Mouse (Mus musculus): Measurements from ENCODE around the gene Mme. TPM values are rescaled to one million over a fixed set of nuclear protein-coding genes. Genes with fewer than 3 reads are reported as not detected.

Mme gene
- total RNA-seq, 2 experiments from 2014 or later: 6.0 to 14.4 TPM

- intact Hi-C loops (cut with DNase I): no loop called here
- no peak for DNase-seq (ENCODE audit: low spot score in 2 of 2)
Measured at GRCm38 (mm10) chr3:63348893-63349426, 107.6 kb downstream of the Mme start.

- intact Hi-C loops (cut with DNase I): no loop called here
- no peak for DNase-seq (ENCODE audit: low spot score in 2 of 2)
Measured at GRCm38 (mm10) chr3:63350242-63350641, 108.9 kb downstream of the Mme start.

- intact Hi-C loops (cut with DNase I): no loop called here
- DNase-seq (ENCODE audit: low spot score in 2 of 2): no peak
Measured at GRCm38 (mm10) chr3:63350704-63351103, 109.4 kb downstream of the Mme start.

GRCm38 (mm10) chr3:63351680-63352260 lies 110.4 kb downstream of the Mme start:
- DNase-seq (ENCODE audit: low spot score in 2 of 2): no peak
- intact Hi-C loops (cut with DNase I): no loop called here

GRCm38 (mm10) chr3:63359512-63359911 lies 118.2 kb downstream of the Mme start:
- DNase-seq (ENCODE audit: low spot score in 2 of 2): no peak
- intact Hi-C loops (cut with DNase I): no loop called here

- DNase-seq (ENCODE audit: low spot score in 2 of 2): no peak
- intact Hi-C loops (cut with DNase I): no loop called here
Measured at GRCm38 (mm10) chr3:63384989-63385388, 143.7 kb downstream of the Mme start.

DNA sequence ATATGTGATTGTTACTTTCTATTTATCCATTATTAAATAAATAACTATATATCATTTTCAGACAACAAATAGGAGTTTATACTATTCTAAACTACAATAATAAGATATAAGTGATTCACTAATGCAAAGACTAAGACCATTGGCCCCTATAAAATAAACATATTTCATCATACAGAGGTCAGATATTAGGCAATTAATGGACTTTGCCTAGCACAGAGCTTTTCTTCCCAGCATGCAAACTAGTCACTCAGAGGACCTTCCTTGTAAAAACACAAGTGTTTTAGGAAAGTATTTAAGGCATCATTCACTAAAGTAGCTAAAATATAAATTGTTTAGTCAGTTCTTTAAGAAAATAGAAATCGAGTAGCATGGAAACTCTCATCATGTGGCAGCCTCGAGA lies 149.4 kb downstream of the Mme start:
- DNase-seq (ENCODE audit: low spot score in 2 of 2): no peak
- intact Hi-C loops (cut with DNase I): no loop called here

- intact Hi-C loops (cut with DNase I): no loop called here
- DNase-seq (ENCODE audit: low spot score in 2 of 2): no peak
Measured at GRCm38 (mm10) chr3:63391348-63391747, 150.0 kb downstream of the Mme start.

GRCm38 (mm10) chr3:63394424-63394941 lies 153.1 kb downstream of the Mme start:
- intact Hi-C loops (cut with DNase I): no loop called here
- DNase-seq (ENCODE audit: low spot score in 2 of 2): no peak

GRCm38 (mm10) chr3:63398171-63398570 lies 156.8 kb downstream of the Mme start:
- intact Hi-C loops (cut with DNase I): no loop called here
- DNase-seq (ENCODE audit: low spot score in 2 of 2): no peak

DNA sequence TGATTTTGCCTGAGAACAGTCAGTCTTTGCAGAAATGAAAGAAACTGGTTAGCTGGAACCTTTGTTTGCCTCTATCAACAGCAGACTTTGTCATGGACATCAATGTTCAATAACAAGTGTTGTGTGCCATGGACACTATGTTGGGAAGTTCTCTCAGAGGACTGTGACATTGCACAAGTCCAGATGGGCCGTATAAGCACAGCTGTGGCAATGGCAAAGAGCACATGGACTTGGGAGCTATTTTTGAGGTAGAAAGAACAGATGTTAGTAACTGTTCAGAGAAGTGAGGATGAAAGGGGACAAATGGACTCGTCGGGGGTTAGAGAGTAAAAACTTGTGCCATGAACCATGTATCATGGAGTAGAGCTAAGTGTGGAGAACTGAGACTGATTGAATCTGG lies 165.1 kb downstream of the Mme start:
- intact Hi-C loops (cut with DNase I): loop anchor here (10.0 kb wide), 1 partner anchor 488 kb away; the partner anchor contains the start of gene Plch1
- no peak for DNase-seq (ENCODE audit: low spot score in 2 of 2)

DNA sequence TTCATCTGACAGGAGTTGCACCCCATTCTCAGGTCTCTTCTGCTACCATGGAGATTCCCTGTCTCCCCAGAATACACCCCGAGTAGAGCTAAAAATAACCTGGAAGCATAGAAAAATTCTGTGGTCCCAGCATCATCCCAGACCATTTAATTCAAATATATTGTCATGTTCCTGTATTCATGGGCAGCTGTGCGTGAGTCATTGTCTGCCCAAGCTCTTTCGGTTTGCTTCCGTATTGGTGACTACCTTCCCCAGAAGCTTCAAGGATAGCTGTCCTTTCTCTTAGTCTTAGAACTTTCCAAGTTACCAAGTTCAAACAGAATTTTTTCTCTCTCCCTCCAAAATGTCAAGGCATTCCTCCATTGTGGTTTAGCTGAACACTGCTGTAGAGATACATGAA lies 169.7 kb downstream of the Mme start:
- DNase-seq (ENCODE audit: low spot score in 2 of 2): peak in 1 of 2 experiments; percentile 72
- intact Hi-C loops (cut with DNase I): no loop called here

- no peak for DNase-seq (ENCODE audit: low spot score in 2 of 2)
- intact Hi-C loops (cut with DNase I): no loop called here
Measured at GRCm38 (mm10) chr3:63412220-63412937, 171.0 kb downstream of the Mme start.

- intact Hi-C loops (cut with DNase I): no loop called here
- DNase-seq (ENCODE audit: low spot score in 2 of 2): no peak
Measured at GRCm38 (mm10) chr3:63413046-63413911, 171.9 kb downstream of the Mme start.

DNA sequence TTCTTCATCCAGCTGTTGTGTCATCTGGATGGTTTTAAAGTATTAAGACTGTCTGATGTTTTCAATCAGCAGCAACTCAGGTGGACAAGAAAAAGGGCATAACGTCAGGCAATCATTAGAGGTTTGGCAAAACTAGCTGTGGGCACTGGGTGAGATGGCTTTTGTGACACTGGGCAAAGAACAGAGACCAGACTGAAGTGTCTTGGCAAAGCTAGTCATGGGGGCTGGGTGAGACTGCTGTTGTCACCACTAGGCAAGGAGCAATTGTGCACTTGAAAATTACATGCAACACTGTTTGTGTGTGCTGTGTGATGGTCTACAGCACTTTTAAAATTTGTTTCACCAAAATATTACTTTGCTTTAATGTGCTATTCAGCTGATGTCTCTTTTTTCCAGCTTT lies 175.9 kb downstream of the Mme start:
- intact Hi-C loops (cut with DNase I): no loop called here
- DNase-seq (ENCODE audit: low spot score in 2 of 2): no peak

DNA sequence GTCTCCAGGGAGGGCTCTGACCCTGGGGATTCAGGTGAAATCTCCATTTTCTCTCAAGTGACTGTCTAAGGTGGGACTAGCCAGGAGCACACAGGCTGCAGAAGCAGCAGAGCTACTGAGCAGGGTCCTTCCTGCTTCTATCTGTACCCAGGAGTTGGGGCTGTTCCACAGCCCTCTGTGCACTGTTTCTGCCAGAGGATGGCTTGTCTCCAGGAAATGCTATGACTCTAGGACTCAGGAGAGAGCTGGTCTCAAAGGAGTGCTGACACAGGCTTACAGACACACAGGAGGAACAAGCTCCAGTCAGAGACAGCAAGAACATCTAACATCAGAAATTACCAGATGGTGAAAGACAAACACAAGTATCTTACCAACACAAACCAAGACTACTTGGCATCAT lies 176.4 kb downstream of the Mme start:
- no peak for DNase-seq (ENCODE audit: low spot score in 2 of 2)
- intact Hi-C loops (cut with DNase I): no loop called here

GRCm38 (mm10) chr3:63423552-63423951 lies 182.2 kb downstream of the Mme start:
- intact Hi-C loops (cut with DNase I): no loop called here
- DNase-seq (ENCODE audit: low spot score in 2 of 2): no peak
